Mouse (Mus musculus): ENCODE measurements at regions not wholly inside any gene's neighbourhood (a gene's known extent, or its start where the extent isn't known, plus 50 kb on each side); places are given as distances from the start of the nearest gene placed in this dataset.

GRCm38 (mm10) chr7:133370542-133370941 lies 231.4 kb downstream of the Tex36 start:
- no peak for TF ChIP-seq CTCF (IDR thresholded peaks at IDR 0.05; ENCODE audit: low read depth, low read length)
- TF ChIP-seq POLR2A (IDR thresholded peaks at IDR 0.05; ENCODE audit: extremely low read depth, insufficient read depth, low read length), result no peak
